Mouse (Mus musculus) CD4-positive helper T cell, adult 2 months (primary cell): ENCODE results near the gene Ctsl.
A peak's percentile ranks its signal among the peaks of the same experiment; 100 is the strongest.

Experiments
- DNase-seq: peaks from one replicate; pipeline ENCODE4 v3.0.0-alpha.2; 2012; ENCODE audit warnings: low read depth, missing footprints, low spot score

Gene Ctsl

DNA sequence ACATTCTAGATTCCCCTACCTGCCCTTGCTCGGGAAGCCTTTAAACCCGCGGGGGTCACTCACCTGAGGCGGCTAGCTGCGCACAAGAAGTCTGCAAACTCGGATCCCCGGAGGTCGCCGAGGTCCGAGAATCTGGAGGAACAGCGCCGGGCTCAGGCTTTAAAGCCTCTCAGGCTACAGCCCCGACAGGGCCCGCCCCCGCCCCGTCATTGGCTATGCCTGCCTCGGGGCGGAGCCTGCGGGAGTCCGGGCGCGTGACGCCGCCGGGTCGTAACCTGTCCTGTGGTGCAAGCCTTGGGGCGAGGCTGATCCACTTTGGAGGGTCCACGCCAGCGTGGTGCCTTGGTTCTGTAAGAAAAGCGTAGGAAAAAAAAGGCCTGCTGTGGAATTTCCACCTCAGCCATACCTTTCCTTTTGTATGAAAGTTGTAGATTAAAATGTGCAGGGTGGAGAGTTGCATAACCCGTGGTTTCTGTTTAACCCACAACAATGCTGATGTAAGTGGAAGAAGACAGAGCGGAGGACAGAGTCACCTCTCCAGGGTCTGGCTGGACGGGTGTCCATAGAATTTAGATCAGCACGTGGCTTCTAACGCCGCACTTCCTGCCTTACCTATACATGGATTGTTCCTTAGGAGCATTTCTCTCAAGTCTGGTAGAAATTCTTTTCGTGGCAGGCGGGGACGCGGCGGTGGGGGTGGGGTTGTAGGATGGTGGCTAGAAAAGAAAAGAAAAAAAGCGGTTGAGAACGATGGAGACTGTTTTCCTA lies at the start of gene Ctsl:
Gene Ctsl (minus strand): TSS at position 718 of the 768 bp plus-strand sequence.
- DNase-seq, result peak; percentile 87

DNA sequence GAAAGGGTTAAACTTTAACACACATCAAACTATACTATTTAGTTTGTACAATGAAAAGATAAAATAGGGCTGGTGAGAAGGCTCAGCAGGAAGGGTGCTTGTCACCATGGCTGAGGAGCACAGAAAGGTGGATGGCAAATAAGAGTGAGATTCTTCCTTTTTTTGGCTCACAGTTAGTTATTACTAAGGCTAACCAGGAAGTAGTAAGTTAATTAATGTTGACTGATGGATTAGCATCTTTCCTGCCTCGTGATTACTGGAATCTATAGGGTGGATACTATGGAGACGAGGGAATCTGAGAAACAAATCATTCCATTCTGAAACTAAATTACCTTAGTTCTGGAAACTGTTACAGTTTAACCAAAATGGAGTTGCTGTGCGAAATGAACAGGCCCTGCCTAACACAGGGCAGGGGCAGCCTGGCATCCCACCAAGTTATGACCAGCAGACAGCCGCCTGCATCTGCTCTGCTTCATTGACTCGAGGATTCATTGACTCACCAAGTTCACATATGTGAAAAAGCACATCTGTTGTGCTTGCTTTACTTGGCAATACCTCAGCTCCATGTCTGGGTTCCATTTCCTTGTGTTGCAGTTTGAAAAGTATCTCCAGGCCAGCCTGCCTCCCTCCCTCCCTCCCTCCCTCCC lies 46.4 kb upstream of the Ctsl start:
- DNase-seq, result no peak

DNA sequence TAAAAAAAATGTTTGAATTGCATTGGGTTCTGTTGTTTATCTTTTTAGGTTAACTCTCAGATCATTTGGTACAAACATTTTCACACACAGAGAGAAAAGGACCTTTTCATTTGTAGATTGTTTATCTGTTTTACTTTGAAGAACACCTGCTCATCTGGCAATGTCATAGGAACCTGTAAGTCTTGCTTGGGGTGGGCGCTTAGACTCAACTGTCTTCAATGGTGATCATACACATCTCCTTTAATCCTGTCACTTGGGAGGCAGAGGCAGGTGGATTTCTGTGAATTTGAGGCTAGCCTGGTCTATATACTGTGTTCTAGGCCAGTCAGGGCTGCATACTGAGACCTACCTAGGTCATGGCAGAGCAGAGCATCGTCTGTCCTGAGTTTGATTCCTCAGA lies 45.0 kb upstream of the Ctsl start:
- no peak for DNase-seq

DNA sequence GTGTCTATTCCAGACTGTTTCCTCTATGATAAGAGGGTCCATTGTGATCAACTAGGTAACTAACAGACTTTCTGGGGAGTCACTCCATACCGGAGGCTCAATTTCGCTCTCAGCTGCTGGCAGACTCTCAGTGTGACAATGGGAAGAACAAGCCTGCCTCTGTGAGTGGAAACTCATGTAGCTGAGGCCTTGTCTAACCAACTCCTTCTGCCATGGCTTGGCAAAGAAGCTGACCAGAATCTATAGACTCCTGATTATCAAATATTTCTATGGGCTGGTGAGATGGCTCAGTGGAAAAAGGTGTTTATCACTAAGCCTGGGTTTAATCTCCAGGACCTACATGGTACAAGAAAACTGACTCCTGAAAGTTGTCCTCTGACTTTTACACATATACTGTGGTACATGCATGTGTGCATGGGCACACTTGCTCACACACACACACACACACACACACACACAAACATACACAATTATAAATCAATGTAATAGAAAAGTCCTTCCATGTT lies 42.1 kb upstream of the Ctsl start:
- no peak for DNase-seq

DNA sequence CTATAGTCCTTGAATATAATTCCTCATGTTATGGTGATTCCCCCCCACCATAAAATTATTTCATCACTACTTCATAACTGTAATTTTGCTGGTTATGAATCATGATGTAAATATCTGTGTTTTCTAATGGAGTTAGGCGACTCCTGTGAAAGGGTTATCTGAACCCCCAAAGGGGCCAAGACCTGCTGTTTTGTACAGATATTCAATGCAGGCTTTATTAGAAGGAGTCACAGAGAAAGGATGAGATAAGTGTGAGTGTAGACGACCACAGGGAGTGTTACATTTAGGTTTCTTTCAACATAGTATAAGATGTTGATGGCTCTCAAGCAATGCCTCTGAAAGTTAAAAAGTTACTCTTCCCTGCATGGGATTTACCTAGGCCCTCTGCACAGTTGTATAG lies 40.6 kb upstream of the Ctsl start:
- no peak for DNase-seq

DNA sequence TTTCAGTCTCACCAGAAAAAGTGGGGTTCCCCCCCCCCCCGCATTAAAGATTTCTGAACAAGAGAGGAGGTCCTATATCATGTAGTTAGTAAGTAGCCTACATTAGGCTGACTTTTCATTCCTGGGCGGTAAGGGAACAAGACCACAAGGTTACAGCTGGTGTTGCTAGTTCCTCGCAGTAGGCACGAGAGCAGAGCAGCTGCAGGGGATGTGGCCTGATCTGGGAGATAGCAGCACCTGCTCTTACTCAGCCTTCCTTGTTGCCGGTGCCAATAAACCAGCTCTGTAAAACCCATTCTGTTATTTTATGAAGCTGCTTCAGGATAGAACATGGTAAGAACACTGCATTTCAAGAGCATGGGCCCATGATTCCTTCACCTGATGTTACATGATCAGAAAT lies 39.9 kb upstream of the Ctsl start:
- DNase-seq, result no peak

DNA sequence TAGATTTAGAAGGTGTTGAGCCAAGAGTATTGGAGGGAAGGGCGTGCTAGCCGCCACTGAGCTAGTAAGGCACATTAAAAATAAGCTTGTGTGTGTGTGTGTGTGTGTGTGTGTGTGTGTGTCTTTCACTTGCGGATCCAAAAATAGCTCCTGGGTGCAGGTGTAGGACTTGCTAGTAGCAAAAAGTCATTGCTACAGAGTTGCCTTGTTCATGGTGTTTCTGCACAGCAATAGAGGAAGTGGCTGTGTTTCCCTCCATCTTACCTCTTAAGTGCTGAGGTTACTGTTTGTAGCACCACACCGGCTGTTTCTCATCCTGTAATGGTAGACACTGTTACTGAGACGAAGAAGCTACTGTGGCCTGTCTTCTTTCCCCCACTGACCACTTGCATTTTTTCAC lies 37.3 kb upstream of the Ctsl start:
- DNase-seq, result no peak

DNA sequence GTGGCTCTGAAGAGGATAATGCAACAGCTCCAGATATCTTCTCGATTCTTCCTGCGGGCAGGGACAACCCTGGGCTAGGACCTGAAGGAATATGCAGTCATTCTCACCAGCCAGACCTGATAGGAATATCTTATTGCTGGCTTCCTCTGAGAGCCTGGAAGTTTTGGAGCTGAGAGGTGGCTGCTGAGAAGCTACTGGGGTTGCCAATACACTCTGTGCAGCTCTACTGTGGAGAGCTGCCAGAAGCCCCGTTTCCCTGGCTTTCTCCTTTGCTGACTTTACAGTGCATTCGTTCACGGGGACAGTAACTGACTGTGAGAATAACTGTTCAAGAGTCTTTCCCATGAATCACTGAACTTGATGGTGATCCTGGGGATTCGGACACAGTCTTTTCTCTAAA lies 34.9 kb upstream of the Ctsl start:
- no peak for DNase-seq

DNA sequence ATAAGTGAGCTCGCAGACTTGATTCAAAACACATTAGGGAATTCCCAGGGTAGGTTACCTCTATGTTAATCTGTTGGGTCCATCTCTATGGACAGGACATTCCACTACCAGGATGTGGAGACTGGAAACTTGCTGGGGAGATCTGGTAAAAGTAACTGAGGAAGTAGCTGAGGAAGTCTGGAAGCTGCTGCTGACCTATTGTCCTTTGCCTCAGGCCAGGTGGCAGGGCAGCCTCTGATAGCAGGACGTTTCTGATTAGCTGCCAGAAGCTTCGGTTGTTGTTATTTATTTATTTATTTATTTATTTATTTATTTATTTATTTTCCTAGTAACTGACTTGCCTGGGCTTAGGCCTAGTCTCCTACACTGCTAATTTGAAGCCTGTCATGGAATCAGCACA lies 32.8 kb upstream of the Ctsl start:
- no peak for DNase-seq

DNA sequence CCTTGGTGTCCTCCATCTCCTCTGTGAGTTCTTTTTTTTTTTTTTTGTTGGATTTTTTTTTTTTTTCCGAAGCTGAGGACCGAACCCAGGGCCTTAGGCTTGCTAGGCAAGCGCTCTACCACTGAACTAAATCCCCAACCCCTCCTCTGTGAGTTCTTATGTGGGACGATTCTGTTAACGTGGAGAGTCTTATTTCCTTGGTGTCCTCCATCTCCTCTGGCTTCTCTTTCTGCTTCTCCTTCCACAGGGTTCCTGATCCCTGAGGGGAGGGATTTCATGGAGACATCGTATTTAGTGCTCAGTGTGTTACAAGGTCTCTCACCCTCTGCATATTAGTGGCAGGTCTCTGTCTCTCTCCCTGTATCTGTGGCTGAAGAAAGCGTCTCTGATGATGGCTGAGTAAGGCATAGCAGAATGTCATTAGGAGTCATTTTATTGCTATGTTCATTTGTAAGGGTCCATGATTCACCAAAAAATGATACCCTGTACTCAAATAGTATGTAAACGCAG lies 32.3 kb upstream of the Ctsl start:
- DNase-seq, result no peak

DNA sequence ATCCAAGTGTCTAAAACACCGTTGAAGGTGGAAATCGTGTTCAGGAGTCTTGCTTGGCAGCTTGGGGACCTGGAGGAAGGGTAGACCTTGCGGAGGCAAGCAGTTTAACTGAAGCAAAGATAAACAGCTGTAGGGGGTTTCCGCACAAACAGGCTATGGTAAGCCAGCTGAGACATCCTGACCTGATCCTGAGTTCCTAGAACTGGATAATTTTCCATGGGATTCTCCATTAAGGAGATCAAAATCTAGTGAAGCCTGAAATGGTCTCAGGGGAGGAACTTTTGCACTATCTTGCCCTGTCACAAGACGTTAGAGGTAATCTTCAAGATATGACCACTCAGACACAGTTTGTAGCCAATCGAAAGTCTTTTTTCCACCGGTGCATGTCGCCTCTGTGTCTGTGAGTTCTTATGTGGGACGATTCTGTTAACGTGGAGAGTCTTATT lies 31.8 kb upstream of the Ctsl start:
- DNase-seq, result no peak

DNA sequence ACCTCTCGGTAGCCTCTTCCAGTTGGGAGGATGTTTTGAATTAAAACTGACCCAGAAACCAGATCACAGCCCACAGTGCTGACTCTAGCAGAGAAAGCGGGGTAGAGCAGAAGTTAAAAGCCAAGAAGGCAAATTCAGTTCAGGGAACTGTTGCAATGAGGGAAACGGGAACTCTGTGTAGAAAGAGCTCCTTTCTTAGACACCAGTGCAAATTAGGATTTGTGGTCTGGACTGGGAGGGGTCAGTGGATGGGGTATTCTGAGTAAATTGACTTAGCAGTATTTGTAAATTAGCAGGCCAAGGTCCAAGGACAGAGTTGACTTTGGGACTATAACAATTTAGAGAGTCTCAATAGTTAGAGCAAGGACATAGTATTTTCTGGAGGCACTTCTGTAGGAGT lies 31.3 kb upstream of the Ctsl start:
- DNase-seq, result no peak

DNA sequence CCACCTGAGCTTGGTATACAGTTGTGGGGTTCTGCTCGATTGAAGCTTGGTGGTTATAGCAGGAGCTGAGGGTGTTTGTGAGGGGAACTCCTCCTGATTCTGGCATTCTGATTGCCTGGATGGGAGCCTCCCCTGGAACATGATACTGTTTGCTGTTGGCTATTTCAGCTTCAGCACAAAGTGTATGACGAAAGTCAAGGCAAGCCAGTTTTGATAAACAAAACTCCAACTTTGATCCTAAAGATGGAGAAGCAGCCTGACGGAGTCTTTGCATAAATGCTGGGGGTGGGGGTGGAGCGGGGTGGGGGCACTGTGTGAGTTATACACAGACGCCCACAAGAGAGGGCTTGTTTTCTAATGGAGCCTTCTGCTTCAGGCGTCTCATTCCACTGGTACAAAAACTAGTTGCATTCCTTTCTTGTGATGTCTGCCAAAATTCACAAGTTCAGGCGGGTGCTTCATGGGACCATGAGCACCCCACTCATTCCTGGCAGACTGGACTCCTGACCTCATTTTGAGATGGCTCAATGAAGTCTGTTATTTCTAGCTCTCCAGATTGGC lies 30.2 kb upstream of the Ctsl start:
- no peak for DNase-seq

DNA sequence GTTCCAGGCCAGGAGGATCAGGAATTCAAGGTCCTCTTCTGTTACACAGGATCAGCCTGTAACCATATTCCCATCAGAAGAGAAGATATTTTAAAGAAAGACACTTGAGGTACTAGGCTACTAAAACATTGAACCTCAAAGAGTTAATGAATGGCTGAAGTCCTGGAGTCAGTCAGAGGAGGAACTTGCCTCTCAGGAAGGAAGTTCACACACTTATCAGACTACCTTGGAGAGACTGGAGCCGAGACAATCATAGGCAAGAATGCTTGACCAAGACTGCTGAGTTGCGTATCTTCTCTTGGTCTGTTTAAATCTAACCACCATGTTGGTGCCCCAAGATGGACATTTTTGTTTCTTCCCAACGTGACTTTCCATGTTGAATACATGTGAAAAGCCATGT lies 29.2 kb upstream of the Ctsl start:
- no peak for DNase-seq

DNA sequence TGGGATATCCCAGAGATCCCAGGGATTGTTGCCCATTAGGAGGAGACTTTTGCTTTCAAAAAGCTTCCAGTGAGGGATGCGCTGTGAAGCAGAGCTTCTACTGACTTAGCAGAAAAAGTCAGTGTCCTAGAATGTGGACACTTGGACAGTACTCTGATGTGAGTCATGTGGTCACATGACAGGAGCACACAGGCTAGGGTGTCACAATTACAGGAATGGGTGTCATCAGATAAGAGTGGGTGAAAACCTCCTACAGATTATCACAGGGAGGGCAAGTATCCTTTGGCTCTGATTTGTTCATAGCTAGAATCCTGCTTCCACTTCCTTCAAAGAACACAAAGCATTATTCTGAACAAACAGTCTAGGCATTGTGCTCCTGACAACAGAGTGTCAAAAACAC lies 27.4 kb upstream of the Ctsl start:
- DNase-seq, result no peak

DNA sequence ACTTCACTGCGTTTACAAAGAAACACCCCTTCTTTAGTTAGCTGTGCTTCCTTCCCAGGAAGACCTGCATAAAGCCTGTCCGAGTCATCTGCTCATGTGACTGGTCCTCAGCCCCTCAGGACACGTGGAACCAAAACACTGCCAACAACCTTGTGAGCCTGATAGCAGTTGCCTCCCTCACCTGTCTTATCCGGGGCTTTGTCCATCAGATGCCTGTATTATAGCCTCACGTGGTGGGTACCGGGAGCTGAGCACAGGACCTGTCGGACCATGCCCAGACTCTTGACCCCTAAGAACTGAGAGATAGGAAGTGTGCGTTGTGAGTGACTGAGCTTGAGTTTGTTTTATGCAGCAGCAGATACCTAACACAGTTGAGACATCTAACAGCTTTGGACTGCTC lies 26.3 kb upstream of the Ctsl start:
- no peak for DNase-seq

DNA sequence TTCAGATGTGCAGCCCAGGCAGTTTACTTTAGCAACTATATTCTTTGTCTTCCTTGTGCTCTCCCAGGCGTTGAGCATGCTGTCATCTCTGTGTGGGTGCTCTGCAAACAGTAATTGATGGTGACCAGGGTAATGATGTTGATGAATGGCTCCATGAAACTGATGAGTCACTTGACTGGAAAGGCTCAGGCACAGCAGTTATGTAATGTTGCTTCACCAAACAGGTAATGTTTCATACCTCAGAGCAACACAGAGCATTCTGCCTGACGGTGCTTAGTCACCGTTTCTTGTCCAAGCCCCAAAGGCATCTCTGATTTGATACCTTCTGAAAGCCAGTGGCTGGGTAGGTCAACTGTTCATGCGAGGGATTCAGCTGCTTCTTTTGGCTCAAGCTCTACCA lies 17.7 kb upstream of the Ctsl start:
- no peak for DNase-seq

DNA sequence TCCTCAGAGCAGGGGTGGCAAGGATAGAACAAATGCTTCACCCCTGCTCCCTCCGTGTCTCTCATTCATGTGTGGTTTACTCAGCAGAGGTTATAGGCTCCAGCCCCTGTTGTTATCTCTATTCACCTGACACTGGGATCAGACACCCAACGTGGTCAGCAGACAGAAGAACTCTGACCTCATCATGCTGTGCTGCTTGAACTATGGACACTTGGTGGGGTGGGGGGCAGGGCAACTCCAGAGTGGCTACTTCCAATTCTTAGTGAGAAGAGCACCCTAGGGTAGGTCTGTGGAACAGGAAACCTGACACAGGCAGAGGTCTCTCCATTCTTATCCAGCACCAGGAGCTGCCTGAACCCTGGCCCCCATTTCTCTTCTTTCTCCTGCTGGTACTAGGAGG lies 15.4 kb upstream of the Ctsl start:
- no peak for DNase-seq

DNA sequence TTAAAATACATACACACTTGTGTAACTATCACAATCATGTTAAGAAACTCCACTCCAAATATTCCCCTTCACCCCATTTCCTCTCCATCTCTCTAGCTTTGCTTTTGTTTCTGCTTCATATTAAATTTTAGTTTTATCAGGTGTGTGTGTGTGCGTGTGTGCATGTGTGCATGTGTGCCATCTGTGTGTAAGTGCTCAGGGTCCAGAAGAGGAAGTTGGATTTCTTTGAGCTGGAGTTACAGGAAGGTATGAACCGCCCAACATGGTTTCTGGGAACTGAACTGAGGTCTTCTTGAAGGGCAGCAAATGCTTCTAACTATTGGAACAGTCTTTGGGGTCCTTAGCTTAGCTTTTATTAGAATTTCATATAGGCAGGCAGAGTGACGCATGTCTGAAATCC lies 14.2 kb upstream of the Ctsl start:
- DNase-seq, result no peak

DNA sequence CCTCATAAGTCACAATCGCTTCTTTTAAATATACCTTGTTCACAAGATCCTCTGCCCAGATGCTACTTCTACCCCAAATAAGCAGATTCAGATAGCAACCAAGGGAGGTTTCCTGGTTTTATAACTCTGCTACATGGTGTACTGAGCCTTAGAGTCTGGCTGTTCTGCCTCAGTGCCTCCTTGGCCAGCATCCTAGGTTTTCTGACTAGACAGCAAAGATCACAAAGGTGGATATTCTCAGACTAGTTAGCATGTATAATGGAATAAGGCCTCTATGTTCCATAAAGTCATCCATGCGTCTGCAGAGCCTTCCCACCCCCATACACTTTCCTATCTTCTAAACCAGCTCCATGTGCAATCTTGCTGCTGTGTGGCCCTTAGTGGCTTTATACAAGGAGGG lies 9.6 kb upstream of the Ctsl start:
- DNase-seq, result no peak

DNA sequence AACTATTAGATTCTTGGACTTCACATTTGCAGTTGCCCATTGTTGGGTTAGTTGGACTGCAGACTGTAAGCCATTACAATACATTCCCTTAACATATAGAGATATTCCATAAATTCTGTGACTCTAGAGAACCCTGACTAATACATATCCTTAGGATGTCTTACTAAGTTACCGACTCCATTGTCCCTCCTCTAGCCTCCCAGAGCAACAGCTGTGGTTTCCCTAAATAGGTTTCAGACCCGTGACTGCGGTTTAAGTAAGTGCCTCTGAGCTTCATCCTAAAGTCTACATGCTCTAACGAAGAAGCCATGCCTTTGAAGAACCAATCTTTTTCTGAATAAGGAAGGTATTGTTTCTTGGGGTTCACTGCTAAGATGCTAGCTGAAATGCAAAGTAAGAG lies 7.9 kb upstream of the Ctsl start:
- no peak for DNase-seq

DNA sequence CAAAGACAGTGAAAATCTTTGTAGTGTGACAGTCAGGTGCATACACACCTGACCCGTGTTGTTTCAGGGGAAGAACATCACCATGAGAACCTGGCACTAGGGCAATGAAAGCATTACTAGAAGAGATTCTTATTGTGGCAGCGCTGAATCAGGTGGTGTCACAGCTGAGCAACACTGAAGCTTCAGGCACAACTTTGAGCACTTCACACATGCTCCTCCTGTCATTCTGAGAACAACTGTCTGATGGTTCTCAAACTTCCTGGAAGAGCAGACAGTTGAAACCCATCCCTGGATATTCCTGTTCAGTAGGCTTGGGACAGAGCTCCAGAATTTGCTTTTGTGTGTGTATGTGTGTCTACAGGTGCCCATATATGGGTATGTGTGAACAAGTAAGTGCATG lies 5.8 kb upstream of the Ctsl start:
- DNase-seq, result no peak

DNA sequence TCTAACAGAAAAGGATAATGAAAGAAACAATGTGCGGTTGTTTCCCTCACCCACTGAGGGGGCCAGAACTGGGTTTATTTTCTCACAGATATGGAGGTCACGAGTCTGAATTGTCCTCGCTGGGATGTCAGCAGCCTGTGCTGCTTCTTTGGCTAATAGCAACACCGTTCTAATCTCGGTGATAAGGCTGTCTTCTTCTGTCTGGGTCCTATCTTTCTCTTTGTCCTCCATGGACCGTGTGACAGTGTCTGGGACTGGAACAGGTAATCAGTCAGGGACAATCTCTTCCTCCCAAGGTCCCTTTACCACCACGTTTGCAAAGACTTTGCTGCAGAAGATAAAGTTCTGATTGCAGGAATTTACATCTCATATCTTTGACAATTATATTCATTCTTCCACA lies 4.5 kb upstream of the Ctsl start:
- DNase-seq, result no peak
